20 mouse cellular contexts compared by ENCODE assay signal in genomic region chr15:96669721-96670120, GRCm38 (mm10). TPM values are rescaled to one million over a fixed set of nuclear protein-coding genes. Genes with fewer than 3 reads are reported as not detected.
DNase-seq lines count a peak whose midpoint lies in the region; ATAC-seq and TF ChIP-seq lines count a peak whose summit lies in the region.
"Had no signal": no experiment of that assay in that cellular context is flagged by ENCODE, and none has a peak within 500 bp of the region (broad histone marks: within the 10 kb centered on the region; RNA-seq: fewer than 3 reads in every experiment).

No protein-coding gene starts in this region.

- 87% methylated on average over 6 of the region's 6 CpGs for WGBS in neural tube, embryonic 11.5 days

- no peaks in the 10 kb centered on the region for H3K79me2 ChIP-seq in CH12.LX (replicated peaks; ENCODE audit: control insufficient read depth, extremely low read depth, insufficient read depth, poor library complexity, severe bottlenecking)

- TF ChIP-seq EP300 in CH12.LX (IDR thresholded peaks at IDR 0.05; ENCODE audit: low read length) = 0 out of 2 replicates have a peak, but pooled peaks have one; percentile 11

- H3K9me3 ChIP-seq in neural tube, embryonic 11.5 days (ENCODE audit: control insufficient read depth, low read length) = no peaks in the 10 kb centered on the region
- H3K9me3 ChIP-seq in CH12.LX (replicated peaks; ENCODE audit: low read length) = no peaks in the 10 kb centered on the region
- H3K9me3 ChIP-seq: embryonic facial prominence, embryonic 10.5 days; embryonic facial prominence, embryonic 12.5 days; forebrain, embryonic 13.5 days; forebrain, embryonic 15.5 days; G1E had no signal

- TF ChIP-seq CTCF in CH12.LX (conservative IDR thresholded peaks at IDR 0.05 in 1 of 2, IDR thresholded peaks at IDR 0.05 in 1 of 2; ENCODE audit: low read depth in 2 of 2, low read length in 2 of 2) = no peak

- no peak for TF ChIP-seq POLR2A in CH12.LX (IDR thresholded peaks at IDR 0.05; ENCODE audit: low read depth, low read length)

- H3K9ac ChIP-seq in neural tube, embryonic 11.5 days (ENCODE audit: low read length) = no peak overlapping the region
- no peak overlapping the region for H3K9ac ChIP-seq in CH12.LX (ENCODE audit: insufficient read depth, low read depth)
- H3K9ac ChIP-seq: embryonic facial prominence, embryonic 12.5 days; forebrain, embryonic 13.5 days; forebrain, embryonic 15.5 days; forebrain, postnatal 0 days had no signal

- no peak overlapping the region for H3K27ac ChIP-seq in neural tube, embryonic 11.5 days (ENCODE audit: low read depth, low read length)
- H3K27ac ChIP-seq in CH12.LX (ENCODE audit: insufficient read depth, low read depth) = no peak overlapping the region
- H3K27ac ChIP-seq: embryonic facial prominence, embryonic 10.5 days; embryonic facial prominence, embryonic 12.5 days; forebrain, embryonic 13.5 days; forebrain, embryonic 15.5 days had no signal

- in situ Hi-C loops in CH12.LX (cut with MboI; ENCODE audit: low pct_ligation_motif_present, low pct_unique_long_range_greater_than_20kb, low sequenced_read_pairs) = loop anchor here (5.0 kb wide), 1 partner anchor 122 kb away; no protein-coding TSS in a partner anchor

- H3K27me3 ChIP-seq in neural tube, embryonic 11.5 days (ENCODE audit: control insufficient read depth, insufficient read depth, low read length) = no peaks in the 10 kb centered on the region
- H3K27me3 ChIP-seq in CH12.LX (replicated peaks) = peaks cover 3% of the 10 kb centered on the region
- H3K27me3 ChIP-seq: embryonic facial prominence, embryonic 12.5 days; forebrain, embryonic 13.5 days; forebrain, embryonic 15.5 days; Patski had no signal

- H3K36me3 ChIP-seq in neural tube, embryonic 11.5 days (ENCODE audit: control insufficient read depth, insufficient read depth, low read length) = no peaks in the 10 kb centered on the region
- no peaks in the 10 kb centered on the region for H3K36me3 ChIP-seq in CH12.LX (replicated peaks in 1 of 2; ENCODE audit: control insufficient read depth in 1 of 2, insufficient read depth in 1 of 2, low read length in 1 of 2)
- H3K36me3 ChIP-seq: embryonic facial prominence, embryonic 10.5 days; embryonic facial prominence, embryonic 12.5 days; forebrain, embryonic 15.5 days; G1E had no signal

- H3K4me2 ChIP-seq in neural tube, embryonic 11.5 days (ENCODE audit: low read depth) = no peak overlapping the region
- H3K4me2 ChIP-seq in CH12.LX (ENCODE audit: insufficient read depth, low read depth, poor library complexity, severe bottlenecking) = peak overlapping the region; percentile 5; the same call in 1 of the 2 replicates
- H3K4me2 ChIP-seq: embryonic facial prominence, embryonic 12.5 days; forebrain, embryonic 13.5 days; forebrain, embryonic 15.5 days had no signal

- no peak overlapping the region for H3K4me3 ChIP-seq in neural tube, embryonic 11.5 days (ENCODE audit: low read depth, low read length)
- H3K4me3 ChIP-seq in CH12.LX (replicated peaks in 1 of 3; ENCODE audit: low read depth in 2 of 3, low read length in 2 of 3, poor library complexity in 1 of 3) = no peak overlapping the region
- H3K4me3 ChIP-seq: embryonic facial prominence, embryonic 10.5 days; embryonic facial prominence, embryonic 12.5 days; forebrain, embryonic 13.5 days; forebrain, embryonic 15.5 days had no signal

- TF ChIP-seq RAD21 in CH12.LX (IDR thresholded peaks at IDR 0.05; ENCODE audit: low read depth, low read length) = no peak

- dilution Hi-C loops in CH12.LX (cut with MboI; ENCODE audit: extremely low pct_ligation_motif_present, extremely low pct_unique_long_range_greater_than_20kb, low sequenced_read_pairs) = no loop called here

- no peak for ATAC-seq in neural tube, embryonic 11.5 days (ENCODE audit: insufficient read depth, low FRiP score, low TSS enrichment)
- ATAC-seq: activated CD4-positive, CD25-positive, alpha-beta regulatory T cell, adult 4 months; forebrain, embryonic 13.5 days; forebrain, embryonic 15.5 days; forebrain, postnatal 0 days; Patski had no signal

- no peaks in the 10 kb centered on the region for H3K4me1 ChIP-seq in neural tube, embryonic 11.5 days (ENCODE audit: control insufficient read depth, insufficient read depth, low read length)
- peaks cover 2 to 8% of the 10 kb centered on the region in 2 experiments; a peak in 2 of 4 replicates for H3K4me1 ChIP-seq in CH12.LX (ENCODE audit: control insufficient read depth in 1 of 2, insufficient read depth in 2 of 2)
- H3K4me1 ChIP-seq: embryonic facial prominence, embryonic 12.5 days; forebrain, embryonic 13.5 days; forebrain, embryonic 15.5 days had no signal

- DNase-seq in neural tube, embryonic 11.5 days (ENCODE audit: low spot score) = peak; percentile 7
- DNase-seq in neural tube, embryonic 10.5 days (ENCODE audit: extremely low spot score, low spot score) = no peak
- DNase-seq in CH12.LX (ENCODE audit: extremely low read depth) = no peak
- DNase-seq in thymus, postnatal 4 days = no peak
- DNase-seq in B cell, adult 2 months = no peak
- DNase-seq: adrenal gland, adult 8-10 months; adrenal gland, postnatal 14 days; adrenal gland, postnatal 36 days; cerebellum, adult 11-12 months; cerebellum, adult 2 months; cerebellum, adult 9-10 months; cerebellum, postnatal 25 days; forebrain, postnatal 0 days had no signal

TF ChIP-seq in CH12.LX, 34 proteins besides CTCF, POLR2A, EP300 and RAD21:
- peak; percentile 66 for TF ChIP-seq JUN (IDR thresholded peaks at IDR 0.05; ENCODE audit: insufficient read depth, low read depth, low read length)
- 0 out of 2 replicates have a peak, but pooled peaks have one; percentile 41 for TF ChIP-seq MEF2A (IDR thresholded peaks at IDR 0.05; ENCODE audit: borderline replicate concordance, low read depth, low read length)
- no peak for TF ChIP-seq BHLHE40 (IDR thresholded peaks at IDR 0.05; ENCODE audit: low read depth, low read length)
- no peak for TF ChIP-seq IRF4 (IDR thresholded peaks at IDR 0.05; ENCODE audit: low read depth, low read length)
- peak; percentile 29; the same call in 1 of the 2 replicates for TF ChIP-seq JUND (conservative IDR thresholded peaks at IDR 0.05; ENCODE audit: low read depth, low read length)
TF ChIP-seq in CH12.LX: peak in this region for 3.

RNA-seq across cellular contexts. Expression of gene Slc38a1, which starts 27.0 kb away (rescaled TPM):
- polyA plus RNA-seq in neural tube, embryonic 11.5 days (2014; fragmentation: Nextera tagmentation; extraction: Ambion mirVana) = 122 and 124 TPM in 2 replicates
- total RNA-seq in CH12.LX (2012; rRNA removed) = 39.1 and 39.4 TPM in 2 replicates
- 18.8 and 22.5 TPM in 2 replicates for total RNA-seq in CH12.LX (2014; rRNA removed)
- 70.3 and 79.0 TPM in 2 replicates for polyA plus RNA-seq in CH12.LX (2012; ENCODE audit: insufficient read length, low read depth)
- polyA plus RNA-seq: G1E had no signal

RNA-seq across cellular contexts. Expression of gene Slc38a2, which starts 29.8 kb away (rescaled TPM):
- 217 and 219 TPM in 2 replicates for polyA plus RNA-seq in neural tube, embryonic 11.5 days (2014; fragmentation: Nextera tagmentation; extraction: Ambion mirVana)
- total RNA-seq in CH12.LX (2012; rRNA removed) (35.5 and 41.4 TPM in 2 replicates), CH12.LX (2014; rRNA removed) (53.6 and 59.3 TPM in 2 replicates)
- 57.5 and 70.5 TPM in 2 replicates for polyA plus RNA-seq in CH12.LX (2012; ENCODE audit: insufficient read length, low read depth)
